In genomic region chr13:49470806-49471205, GRCm38 (mm10) we compare ENCODE assay signal across 12 mouse cellular contexts. TPM values are rescaled to one million over a fixed set of nuclear protein-coding genes. Genes with fewer than 3 reads are reported as not detected.
DNase-seq lines count a peak whose midpoint lies in the region; TF ChIP-seq lines count a peak whose summit lies in the region.
"Had no signal": no experiment of that assay in that cellular context is flagged by ENCODE, and none has a peak within 500 bp of the region (broad histone marks: within the 10 kb centered on the region; RNA-seq: fewer than 3 reads in every experiment).

No protein-coding gene starts in this region.

- TF ChIP-seq POLR2A in kidney, adult 2 months (IDR thresholded peaks at IDR 0.05; ENCODE audit: low read depth, low read length) = no peak

- intact Hi-C loops in heart, postnatal 25 days (cut with DNase I) = loop anchor here (5.0 kb wide), 1 partner anchor 76 kb away; no protein-coding TSS in a partner anchor

- H3K36me3 ChIP-seq in kidney, adult 2 months (ENCODE audit: control insufficient read depth, insufficient read depth, low read length) = no peaks in the 10 kb centered on the region
- H3K36me3 ChIP-seq: embryonic facial prominence, embryonic 15.5 days had no signal

- TF ChIP-seq CTCF in kidney, adult 2 months (conservative IDR thresholded peaks at IDR 0.05; ENCODE audit: insufficient read depth, insufficient read length, low read depth, low read length) = no peak

- H3K27ac ChIP-seq in kidney, adult 2 months (ENCODE audit: insufficient read depth, low read depth, low read length) = no peak overlapping the region
- H3K27ac ChIP-seq: embryonic facial prominence, embryonic 15.5 days; hindbrain, embryonic 14.5 days; liver, embryonic 14.5 days had no signal

- H3K4me1 ChIP-seq in kidney, adult 2 months (ENCODE audit: control insufficient read depth, insufficient read depth, low read length) = no peaks in the 10 kb centered on the region

- DNase-seq in heart, adult 11 months = peak; percentile 96
- no peak for DNase-seq in heart, postnatal 25 days (ENCODE audit: low spot score)
- DNase-seq in 416B (ENCODE audit: low read depth) = peak; percentile 13
- peak; percentile 63 for DNase-seq in Muller cell, postnatal 12 days (ENCODE audit: inconsistent ontology term)
- DNase-seq in heart, postnatal 4 days = peak; percentile 44
- DNase-seq in retina, embryonic 14.5 days (ENCODE audit: low spot score) = no peak
- no peak for DNase-seq in kidney, adult 2 months
- DNase-seq: gastrocnemius, postnatal 36 days; kidney, adult 11 months had no signal

- no peaks in the 10 kb centered on the region for H3K27me3 ChIP-seq in kidney, adult 2 months (replicated peaks; ENCODE audit: control insufficient read depth, insufficient read depth, low read length)
- H3K27me3 ChIP-seq: embryonic facial prominence, embryonic 15.5 days had no signal

- H3K4me3 ChIP-seq in kidney, adult 2 months (ENCODE audit: insufficient read depth, low read depth, low read length) = no peak overlapping the region
- H3K4me3 ChIP-seq: embryonic facial prominence, embryonic 15.5 days had no signal

- 67% methylated on average over 4 of the region's 4 CpGs for WGBS in kidney, adult 2 months

RNA-seq across cellular contexts. Expression of gene Tes3-ps, which starts 22.3 kb away (rescaled TPM):
- 1 to 10 TPM; 1.5 TPM for total RNA-seq in heart, postnatal 25 days (2021)
- 1 to 10 TPM; 1.4 TPM for total RNA-seq in heart, postnatal 4 days (2021)
- polyA plus RNA-seq in kidney, adult 2 months (2012; rRNA removed) = not detected in 2 replicates

RNA-seq across cellular contexts. Expression of gene Ecm2, which starts 33.8 kb away (rescaled TPM):
- 10 to 100 TPM; 15.1 to 16.1 TPM for total RNA-seq in heart, postnatal 25 days (2021)
- 10 to 100 TPM; 13.2 to 13.8 TPM for total RNA-seq in heart, postnatal 4 days (2021)
- polyA plus RNA-seq in kidney, adult 2 months (2012; rRNA removed) = 2.0 and 3.0 TPM in 2 replicates

RNA-seq across cellular contexts. Expression of gene Ippk, which starts 49.8 kb away (rescaled TPM):
- total RNA-seq in heart, postnatal 25 days (2021) = 1 to 10 TPM; 5.6 to 6.4 TPM
- 1 to 10 TPM; 9.5 to 9.9 TPM for total RNA-seq in heart, postnatal 4 days (2021)
- polyA plus RNA-seq in kidney, adult 2 months (2012; rRNA removed) = 6.5 and 7.1 TPM in 2 replicates

Comparison
In these comparisons a context has a peak if more than half of its experiments do, and no peak if none do; other contexts are left out.
1. DNase-seq: peak in heart, adult 11 months (single experiment), 416B (single experiment), Muller cell, postnatal 12 days (single experiment) and heart, postnatal 4 days (single experiment); none in heart, postnatal 25 days (single experiment), retina, embryonic 14.5 days (single experiment) and kidney, adult 2 months (single experiment).